Mouse (Mus musculus): ENCODE measurements around the gene Rbbp5. TPM values are rescaled to one million over a fixed set of nuclear protein-coding genes. Genes with fewer than 3 reads are reported as not detected.

The Rbbp5 gene
- polyA plus RNA-seq, 1 experiment: 53.8 TPM

DNA sequence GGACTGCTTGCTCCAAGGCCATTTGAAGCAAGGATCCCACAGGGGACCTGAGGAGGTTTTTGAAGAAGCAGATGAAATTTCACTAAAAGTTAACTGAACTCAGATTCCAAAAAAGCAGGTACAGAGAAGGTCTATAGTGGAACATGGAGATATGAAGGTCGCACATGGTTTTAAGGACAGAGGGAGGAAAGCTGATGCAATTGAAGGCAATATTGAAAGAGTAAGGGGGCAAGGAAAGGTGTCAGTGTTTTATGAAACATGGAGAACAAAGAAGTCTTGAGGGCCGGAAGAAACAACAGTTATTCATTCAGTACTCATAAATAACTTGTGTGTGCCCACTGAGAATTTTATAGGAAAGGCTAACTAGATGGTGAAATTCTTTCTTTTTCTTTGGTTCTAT lies 4.5 kb downstream of the Rbbp5 start:
- Histone ChIP-seq H3K4me1 (ENCODE audit: control insufficient read depth, insufficient read depth, low read length) (peaks cover 1% of the 10 kb centered on the region), H3K4me3 (ENCODE audit: insufficient read depth, low read length) (no peak overlapping the region), H3K27ac (ENCODE audit: insufficient read depth, low read length) (no peak overlapping the region)
- TF ChIP-seq POLR2A (IDR thresholded peaks at IDR 0.05; ENCODE audit: extremely low read depth, insufficient read depth, low read length) (no peak), CTCF (IDR thresholded peaks at IDR 0.05; ENCODE audit: extremely low read depth, insufficient read depth, low read length) (no peak)

DNA sequence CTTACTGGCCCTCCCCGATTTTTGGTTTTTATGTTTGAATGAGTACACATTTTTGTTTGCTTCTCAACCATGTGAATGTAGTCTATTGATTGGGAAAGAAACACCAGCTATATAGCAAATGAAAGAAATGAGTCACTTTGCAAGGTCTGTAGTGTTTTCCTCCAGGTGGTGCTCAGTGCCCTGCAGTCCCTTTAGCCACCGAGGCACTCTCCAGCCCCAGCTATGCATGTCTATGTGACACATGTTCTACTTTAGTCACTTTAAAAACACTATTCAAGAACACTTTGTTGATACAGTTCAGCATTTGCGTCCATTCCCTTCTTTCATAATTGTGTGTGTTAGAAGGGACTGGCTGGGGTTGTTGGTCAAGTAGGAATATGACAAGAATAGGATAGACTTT lies 6.1 kb downstream of the Rbbp5 start:
- H3K27ac ChIP-seq (ENCODE audit: insufficient read depth, low read length): no peak overlapping the region
- H3K4me3 ChIP-seq (ENCODE audit: insufficient read depth, low read length): no peak overlapping the region
- TF ChIP-seq CTCF (IDR thresholded peaks at IDR 0.05; ENCODE audit: extremely low read depth, insufficient read depth, low read length) (no peak), POLR2A (IDR thresholded peaks at IDR 0.05; ENCODE audit: extremely low read depth, insufficient read depth, low read length) (no peak)
- H3K4me1 ChIP-seq (ENCODE audit: control insufficient read depth, insufficient read depth, low read length): no peaks in the 10 kb centered on the region; the same call in 1 of the 2 replicates

DNA sequence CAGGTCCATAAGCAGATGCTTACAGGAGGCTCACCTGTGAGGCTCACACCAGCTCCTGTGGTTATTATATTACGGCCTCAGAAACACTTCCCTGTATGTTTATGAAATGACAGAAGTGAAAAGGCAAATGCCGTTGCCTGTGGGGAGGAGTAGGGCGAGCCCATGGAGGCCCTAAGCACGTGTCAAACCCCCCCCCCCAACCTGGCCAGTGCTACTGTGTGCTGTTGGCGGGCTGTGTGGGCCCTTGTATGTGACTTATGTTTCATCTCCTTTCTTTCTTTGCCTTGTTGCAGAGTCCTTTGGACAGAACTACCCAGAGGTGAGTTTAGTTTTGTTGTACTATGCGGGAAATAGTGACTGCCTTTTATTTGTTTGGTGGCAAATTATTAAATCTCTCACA lies 6.6 kb downstream of the Rbbp5 start:
- H3K27ac ChIP-seq (ENCODE audit: insufficient read depth, low read length): no peak overlapping the region
- no peak overlapping the region for H3K4me3 ChIP-seq (ENCODE audit: insufficient read depth, low read length)
- no peak for TF ChIP-seq POLR2A (IDR thresholded peaks at IDR 0.05; ENCODE audit: extremely low read depth, insufficient read depth, low read length)
- TF ChIP-seq CTCF (IDR thresholded peaks at IDR 0.05; ENCODE audit: extremely low read depth, insufficient read depth, low read length): no peak
- H3K4me1 ChIP-seq (ENCODE audit: control insufficient read depth, insufficient read depth, low read length): no peaks in the 10 kb centered on the region; the same call in 1 of the 2 replicates

DNA sequence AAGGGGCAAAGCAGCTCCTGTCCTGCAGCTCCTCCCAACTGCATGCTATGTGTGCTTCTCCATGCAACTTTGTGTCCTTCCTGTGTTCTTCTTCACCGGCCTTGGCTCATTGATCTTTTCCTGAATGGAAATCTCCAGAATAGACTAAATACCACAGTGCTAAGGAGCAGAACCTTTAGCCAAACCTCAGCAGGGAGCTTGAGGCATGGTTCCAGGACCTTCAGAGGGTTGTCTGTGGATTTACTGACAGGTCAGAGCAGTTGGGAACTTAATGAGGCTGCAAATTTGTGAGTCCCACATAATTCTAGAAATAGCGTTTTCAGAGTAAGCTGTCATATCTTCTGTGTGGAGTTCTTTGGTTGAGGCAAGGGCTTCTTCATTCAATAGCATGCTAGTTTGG lies 23.4 kb downstream of the Rbbp5 start:
- peaks cover 3% of the 10 kb centered on the region; the same call in 1 of the 2 replicates for H3K4me1 ChIP-seq (ENCODE audit: control insufficient read depth, insufficient read depth, low read length)
- H3K27ac ChIP-seq (ENCODE audit: insufficient read depth, low read length): no peak overlapping the region
- TF ChIP-seq POLR2A (IDR thresholded peaks at IDR 0.05; ENCODE audit: extremely low read depth, insufficient read depth, low read length) (no peak), CTCF (IDR thresholded peaks at IDR 0.05; ENCODE audit: extremely low read depth, insufficient read depth, low read length) (no peak)
- H3K4me3 ChIP-seq (ENCODE audit: insufficient read depth, low read length): no peak overlapping the region

DNA sequence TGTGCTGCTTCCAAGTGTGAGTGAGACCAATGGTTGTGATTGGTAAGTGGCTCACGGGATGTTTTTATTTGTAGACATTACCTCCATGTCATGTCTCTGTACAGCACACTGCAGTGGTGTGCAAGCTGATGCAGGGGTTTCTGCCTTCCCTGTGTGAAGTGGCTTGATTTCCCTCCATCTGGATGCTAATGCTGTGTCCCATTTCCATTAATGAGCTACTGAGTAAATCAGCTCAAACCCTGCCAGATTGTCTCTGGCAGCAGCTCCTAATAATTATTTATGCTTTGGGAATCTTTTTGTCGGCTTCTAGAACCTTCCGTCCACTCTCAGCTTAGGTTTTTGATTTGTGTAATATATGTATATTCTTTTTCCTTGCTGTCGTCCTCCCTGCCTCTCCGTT lies 28.0 kb downstream of the Rbbp5 start:
- Histone ChIP-seq H3K4me3 (ENCODE audit: insufficient read depth, low read length) (no peak overlapping the region), H3K27ac (ENCODE audit: insufficient read depth, low read length) (peak overlapping the region; percentile 67; the same call in 1 of the 2 replicates), H3K4me1 (ENCODE audit: control insufficient read depth, insufficient read depth, low read length) (peaks cover 3% of the 10 kb centered on the region; the same call in 1 of the 2 replicates)
- TF ChIP-seq POLR2A (IDR thresholded peaks at IDR 0.05; ENCODE audit: extremely low read depth, insufficient read depth, low read length) (no peak), CTCF (IDR thresholded peaks at IDR 0.05; ENCODE audit: extremely low read depth, insufficient read depth, low read length) (no peak)

DNA sequence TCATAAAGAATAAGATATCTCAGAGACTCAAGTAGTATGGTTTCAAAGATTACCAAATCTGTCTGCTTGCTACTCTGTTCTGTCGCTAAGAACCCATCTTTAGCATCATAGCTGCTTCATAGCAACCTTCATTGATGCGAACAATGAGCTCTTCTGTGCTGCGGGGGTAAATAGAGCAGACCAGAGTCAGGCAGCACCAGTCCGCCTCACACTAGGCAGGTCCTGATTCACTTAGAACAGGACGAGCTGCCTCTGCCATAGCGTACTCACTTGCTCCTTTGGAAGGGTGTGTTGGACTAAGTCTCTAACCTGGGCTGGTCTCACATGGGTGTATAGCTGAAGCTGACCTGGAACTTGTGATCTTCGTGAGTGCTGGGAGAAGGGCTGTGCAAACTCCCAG lies 28.9 kb downstream of the Rbbp5 start, which contains the start of gene Tmem81:
TSS of gene Tmem81 (plus strand) at position 173 of the 400 bp plus-strand sequence.
- Histone ChIP-seq H3K4me3 (ENCODE audit: insufficient read depth, low read length) (no peak within 1 kb of the TSS), H3K4me1 (ENCODE audit: control insufficient read depth, insufficient read depth, low read length) (peaks cover 2% of the 10 kb centered on the region; the same call in 1 of the 2 replicates), H3K27ac (ENCODE audit: insufficient read depth, low read length) (peak within 1 kb of the TSS; percentile 67)
- TF ChIP-seq CTCF (IDR thresholded peaks at IDR 0.05; ENCODE audit: extremely low read depth, insufficient read depth, low read length) (no peak), POLR2A (IDR thresholded peaks at IDR 0.05; ENCODE audit: extremely low read depth, insufficient read depth, low read length) (peak; percentile 74)

DNA sequence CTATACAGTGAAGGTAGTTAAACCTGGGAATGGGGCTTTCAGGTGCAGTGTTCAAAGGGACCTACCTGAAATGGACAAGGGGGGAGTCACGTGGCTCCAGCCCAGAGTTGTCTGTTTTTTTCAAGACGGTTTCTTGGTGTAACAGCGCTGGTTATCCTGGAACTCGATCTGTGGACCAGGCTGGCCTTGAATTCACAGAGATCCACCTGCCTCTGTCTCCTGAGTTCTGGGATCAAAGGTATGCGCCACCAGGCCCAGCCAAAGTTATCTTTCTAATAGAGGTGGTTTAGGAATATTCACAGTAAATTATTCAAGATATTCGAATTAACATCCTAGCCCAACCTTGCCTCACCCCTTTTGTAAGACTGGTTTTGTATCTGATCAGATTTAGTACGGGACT lies 29.5 kb downstream of the Rbbp5 start:
- TF ChIP-seq CTCF (IDR thresholded peaks at IDR 0.05; ENCODE audit: extremely low read depth, insufficient read depth, low read length) (no peak), POLR2A (IDR thresholded peaks at IDR 0.05; ENCODE audit: extremely low read depth, insufficient read depth, low read length) (no peak)
- Histone ChIP-seq H3K27ac (ENCODE audit: insufficient read depth, low read length) (peak overlapping the region; percentile 58), H3K4me1 (ENCODE audit: control insufficient read depth, insufficient read depth, low read length) (peaks cover 2% of the 10 kb centered on the region; the same call in 1 of the 2 replicates), H3K4me3 (ENCODE audit: insufficient read depth, low read length) (no peak overlapping the region)

DNA sequence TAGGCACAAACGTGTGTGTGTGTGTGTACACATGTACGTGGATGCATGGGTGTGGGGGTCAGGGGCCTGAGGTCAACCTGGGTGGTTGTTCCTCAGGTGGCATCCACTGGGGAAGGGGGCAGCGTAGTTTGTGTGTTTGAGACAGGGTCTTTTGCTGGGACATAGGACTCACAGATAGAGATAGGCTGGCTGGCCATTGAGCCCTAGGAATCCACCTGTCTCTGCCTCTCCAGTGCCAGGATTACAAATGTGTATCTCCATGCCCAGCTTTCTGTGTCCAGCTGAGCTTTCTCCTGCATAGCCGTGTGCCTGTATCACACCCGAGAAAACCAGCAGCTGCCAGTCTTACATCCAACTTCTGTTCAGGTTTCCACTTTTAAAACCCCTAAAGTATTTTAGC lies 32.6 kb downstream of the Rbbp5 start:
- TF ChIP-seq POLR2A (IDR thresholded peaks at IDR 0.05; ENCODE audit: extremely low read depth, insufficient read depth, low read length) (no peak), CTCF (IDR thresholded peaks at IDR 0.05; ENCODE audit: extremely low read depth, insufficient read depth, low read length) (no peak)
- no peak overlapping the region for H3K27ac ChIP-seq (ENCODE audit: insufficient read depth, low read length)
- H3K4me1 ChIP-seq (ENCODE audit: control insufficient read depth, insufficient read depth, low read length): peaks cover 2% of the 10 kb centered on the region; the same call in 1 of the 2 replicates
- no peak overlapping the region for H3K4me3 ChIP-seq (ENCODE audit: insufficient read depth, low read length)

DNA sequence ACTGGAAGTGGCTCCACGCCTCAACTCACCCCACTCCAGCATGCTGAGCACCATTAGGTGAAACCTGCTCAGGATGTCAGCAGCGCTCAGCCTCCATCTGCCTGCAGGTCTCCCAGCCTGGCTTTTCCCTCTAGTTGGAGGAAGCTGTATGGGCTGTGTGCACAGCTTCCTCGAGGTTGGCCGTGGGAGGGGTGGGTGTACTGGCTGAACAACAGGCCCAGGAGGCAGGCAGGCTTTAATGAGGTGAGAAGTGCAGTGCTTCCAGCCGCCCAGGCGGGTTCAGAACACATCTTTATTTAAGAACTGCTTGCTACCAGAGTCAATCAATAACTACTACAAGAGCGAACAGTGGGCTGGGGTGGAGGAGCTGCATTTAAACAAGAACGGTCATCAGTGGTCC lies 34.4 kb downstream of the Rbbp5 start:
- Histone ChIP-seq H3K4me3 (ENCODE audit: insufficient read depth, low read length) (no peak overlapping the region), H3K27ac (ENCODE audit: insufficient read depth, low read length) (no peak overlapping the region), H3K4me1 (ENCODE audit: control insufficient read depth, insufficient read depth, low read length) (no peaks in the 10 kb centered on the region; the same call in 1 of the 2 replicates)
- no peak for TF ChIP-seq CTCF (IDR thresholded peaks at IDR 0.05; ENCODE audit: extremely low read depth, insufficient read depth, low read length)
- TF ChIP-seq POLR2A (IDR thresholded peaks at IDR 0.05; ENCODE audit: extremely low read depth, insufficient read depth, low read length): no peak

DNA sequence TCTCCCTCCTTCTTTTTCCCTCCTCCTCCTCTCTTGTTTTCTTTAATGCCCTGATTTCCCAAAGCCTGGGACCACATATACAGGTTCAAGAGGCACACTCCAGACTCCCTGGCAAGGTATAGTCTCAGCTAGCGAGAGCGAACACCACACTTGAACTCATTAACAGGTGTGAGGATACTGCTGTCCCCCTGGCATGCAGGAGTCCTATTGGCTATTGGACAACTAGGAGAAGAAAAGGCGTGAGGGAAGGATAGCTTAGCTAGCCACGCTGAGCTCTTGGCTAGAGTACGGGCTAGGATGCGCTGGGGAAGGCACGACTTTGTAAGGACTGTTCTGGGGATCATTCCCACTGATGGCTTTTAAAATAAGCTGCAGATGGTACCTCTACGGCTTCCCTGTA lies 34.9 kb downstream of the Rbbp5 start:
- Histone ChIP-seq H3K4me1 (ENCODE audit: control insufficient read depth, insufficient read depth, low read length) (no peaks in the 10 kb centered on the region; the same call in 1 of the 2 replicates), H3K4me3 (ENCODE audit: insufficient read depth, low read length) (no peak overlapping the region), H3K27ac (ENCODE audit: insufficient read depth, low read length) (no peak overlapping the region)
- TF ChIP-seq POLR2A (IDR thresholded peaks at IDR 0.05; ENCODE audit: extremely low read depth, insufficient read depth, low read length): no peak
- no peak for TF ChIP-seq CTCF (IDR thresholded peaks at IDR 0.05; ENCODE audit: extremely low read depth, insufficient read depth, low read length)
